Mouse (Mus musculus) spleen, postnatal 0 days (tissue): ENCODE results near the gene Clybl. TPM values are rescaled to one million over a fixed set of nuclear protein-coding genes. Genes with fewer than 3 reads are reported as not detected.

Source experiments
- polyA plus RNA-seq: library from polyadenylated mRNA; unstranded; fragments of >200 nt; fragmentation: Nextera tagmentation; extraction: Ambion mirVana; gene quantifications from 2 replicates; pipeline ENCODE4 v1.2.1, GENCODE M21; 2015

Clybl gene
- polyA plus RNA-seq = 32.3 and 36.0 TPM in 2 replicates

GRCm38 (mm10) chr14:122181078-122181814, at the start of gene Clybl:
Gene Clybl (plus strand): TSS chr14:122181704.

DNA sequence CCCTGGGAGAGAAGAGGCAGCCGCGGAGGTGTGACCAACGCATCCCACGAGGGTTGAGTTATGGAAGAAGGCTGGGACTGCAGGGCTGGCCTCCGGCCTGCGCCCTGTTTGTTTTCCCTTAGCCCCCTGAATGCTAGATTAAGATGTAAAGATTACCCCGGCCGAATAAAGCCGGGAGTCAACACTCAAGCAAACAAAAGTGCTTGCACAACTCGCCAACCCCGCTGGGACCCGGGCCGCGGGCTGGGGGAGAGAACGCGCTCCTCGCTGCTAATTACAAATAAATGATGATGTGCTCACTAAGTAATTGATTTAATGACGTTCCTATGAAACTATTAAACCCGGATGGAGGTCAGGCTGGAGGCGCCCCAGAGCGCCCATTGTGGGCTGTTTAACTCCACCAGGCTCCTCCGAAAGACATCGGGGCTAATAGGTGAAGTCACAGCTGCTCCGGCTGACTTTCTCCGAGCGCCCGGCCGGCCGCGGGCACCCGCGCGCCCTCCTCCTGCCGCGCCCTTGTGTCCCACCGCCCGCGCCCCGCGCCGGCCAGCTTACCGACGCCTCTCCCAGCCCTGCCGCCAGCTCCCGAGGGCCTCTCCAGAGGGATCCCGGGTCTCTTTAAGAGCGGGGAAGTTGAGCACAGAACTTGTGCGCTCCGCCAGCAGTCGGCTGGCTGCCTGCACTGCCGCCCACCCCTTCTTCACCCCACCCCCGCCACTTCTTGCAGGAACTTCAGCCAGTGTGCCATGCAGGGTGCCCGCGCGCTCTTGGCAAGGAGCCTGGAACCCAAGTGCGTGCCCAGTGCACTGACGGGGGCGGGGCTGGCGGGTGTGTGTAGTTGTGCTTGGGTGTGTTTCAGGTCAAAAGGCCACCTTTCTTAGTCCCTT, 269.2 kb downstream of the Clybl start, which contains the start of gene Gm5089:
TSS of gene Gm5089 (minus strand) at position 620 of the 887 bp plus-strand sequence.

Other genes starting within 250 kb of the Clybl start
- gene Gpr183, start 216.5 kb upstream of the Clybl start, polyA plus RNA-seq = 1.7 and 3.2 TPM in 2 replicates
- not detected in 2 replicates for gene Timm8a2, start 147.0 kb upstream of the Clybl start, polyA plus RNA-seq
- gene Tm9sf2, start 74.7 kb upstream of the Clybl start, polyA plus RNA-seq = 66.1 and 70.5 TPM in 2 replicates